Mouse (Mus musculus) limb, embryonic 15.5 days (tissue): ENCODE data around the gene Arg2. TPM values are rescaled to one million over a fixed set of nuclear protein-coding genes. Genes with fewer than 3 reads are reported as not detected.

Source experiments
- ATAC-seq: fragments of 200-750 bp; cut with Nextera tagmentation; 2 replicates; pipeline ENCODE4 v1.8.0; 2017; ENCODE audit warnings: low read depth, moderate TSS enrichment; ENCODE audit not compliant: insufficient number of reproducible peaks, low FRiP score, low TSS enrichment
- H3K27ac ChIP-seq: fragments of 300-500 bp; sonication (generic); 2 replicates; pipeline ENCODE4 v1.5.1; 2015; ENCODE audit warnings: moderate library complexity, mild to moderate bottlenecking, inconsistent platforms
- H3K27me3 ChIP-seq: fragments of 300-500 bp; sonication (generic); 2 replicates; pipeline ENCODE4 v1.6.1; 2015; ENCODE audit warnings: inconsistent platforms
- H3K36me3 ChIP-seq: fragments of 300-500 bp; sonication (generic); 2 replicates; pipeline ENCODE4 v1.6.1; 2015; ENCODE audit warnings: inconsistent platforms
- H3K4me1 ChIP-seq: fragments of 300-500 bp; sonication (generic); 2 replicates; pipeline ENCODE4 v1.6.1; 2015; ENCODE audit warnings: inconsistent platforms
- H3K4me2 ChIP-seq: fragments of 300-500 bp; sonication (generic); 2 replicates; pipeline ENCODE4 v1.6.1; 2015; ENCODE audit warnings: mild to moderate bottlenecking, inconsistent platforms
- H3K4me3 ChIP-seq: fragments of 300-500 bp; sonication (generic); 2 replicates; pipeline ENCODE4 v1.5.1; 2015; ENCODE audit warnings: mild to moderate bottlenecking, inconsistent platforms
- H3K9ac ChIP-seq: fragments of 300-500 bp; sonication (generic); 2 replicates; pipeline ENCODE4 v1.6.1; 2015; ENCODE audit warnings: inconsistent platforms
- H3K9me3 ChIP-seq: fragments of 300-500 bp; sonication (generic); 2 replicates; pipeline ENCODE4 v1.6.1; 2016; ENCODE audit warnings: inconsistent platforms
- WGBS: fragments of 180-500 bp; shearing (Covaris S2); methylation state at CpG from one replicate; pipeline ENCODE4 v1.1.7; 2015; 5-methylcytosine and 5-hydroxymethylcytosine counted together
- polyA plus RNA-seq: library from polyadenylated mRNA; unstranded; fragments of >200 nt; fragmentation: Nextera tagmentation; extraction: Ambion mirVana; gene quantifications from 2 replicates; pipeline ENCODE4 v1.2.1, GENCODE M21; 2015

The Arg2 gene
- polyA plus RNA-seq, 1 experiment from 2014 or later = 0.70 TPM

GRCm38 (mm10) chr12:79134676-79135075 lies 4.1 kb downstream of the Arg2 start:
- Histone ChIP-seq H3K27me3 (peaks cover 39% of the 10 kb centered on the region), H3K4me2 (no peak overlapping the region), H3K4me1 (peaks cover 16% of the 10 kb centered on the region), H3K9me3 (no peaks in the 10 kb centered on the region), H3K9ac (no peak overlapping the region), H3K36me3 (no peaks in the 10 kb centered on the region), H3K4me3 (no peak overlapping the region), H3K27ac (no peak overlapping the region)
- ATAC-seq = no peak
- WGBS = 45% methylated on average over 8 of the region's 8 CpGs

GRCm38 (mm10) chr12:79135105-79135504 lies 4.5 kb downstream of the Arg2 start:
- Histone ChIP-seq H3K4me2 (no peak overlapping the region), H3K36me3 (no peaks in the 10 kb centered on the region), H3K27ac (no peak overlapping the region), H3K4me1 (peaks cover 16% of the 10 kb centered on the region), H3K27me3 (peaks cover 36% of the 10 kb centered on the region), H3K9me3 (no peaks in the 10 kb centered on the region), H3K4me3 (no peak overlapping the region), H3K9ac (no peak overlapping the region)
- WGBS = 28% methylated on average over 4 of the region's 4 CpGs
- no peak for ATAC-seq

- Histone ChIP-seq H3K9me3 (no peaks in the 10 kb centered on the region), H3K4me1 (no peaks in the 10 kb centered on the region), H3K27me3 (peaks cover 17% of the 10 kb centered on the region), H3K36me3 (no peaks in the 10 kb centered on the region), H3K4me3 (no peak overlapping the region), H3K4me2 (no peak overlapping the region), H3K9ac (no peak overlapping the region), H3K27ac (no peak overlapping the region)
- no peak for ATAC-seq
- WGBS = 78% methylated on average over 7 of the region's 7 CpGs
These were observed 6.4 kb downstream of the Arg2 start for GRCm38 (mm10) chr12:79136949-79137348.

- Histone ChIP-seq H3K4me1 (no peaks in the 10 kb centered on the region), H3K27me3 (no peaks in the 10 kb centered on the region), H3K4me3 (no peak overlapping the region), H3K27ac (no peak overlapping the region), H3K36me3 (no peaks in the 10 kb centered on the region), H3K9ac (no peak overlapping the region), H3K4me2 (no peak overlapping the region), H3K9me3 (no peaks in the 10 kb centered on the region)
- no peak for ATAC-seq
These were observed 8.4 kb downstream of the Arg2 start for GRCm38 (mm10) chr12:79138999-79139398.

- 43% methylated on average over 1 of the region's 1 CpGs for WGBS
- no peak overlapping the region for H3K9ac ChIP-seq
- H3K4me1 ChIP-seq = no peaks in the 10 kb centered on the region
- H3K27me3 ChIP-seq = no peaks in the 10 kb centered on the region
- no peak overlapping the region for H3K27ac ChIP-seq
- no peak overlapping the region for H3K4me2 ChIP-seq
- no peaks in the 10 kb centered on the region for H3K9me3 ChIP-seq
- no peaks in the 10 kb centered on the region for H3K36me3 ChIP-seq
- ATAC-seq = no peak
- H3K4me3 ChIP-seq = no peak overlapping the region
These were observed 8.8 kb downstream of the Arg2 start for GRCm38 (mm10) chr12:79139417-79139816.

GRCm38 (mm10) chr12:79140811-79141210 lies 10.2 kb downstream of the Arg2 start:
- no peak for ATAC-seq
- Histone ChIP-seq H3K27ac (no peak overlapping the region), H3K9me3 (no peaks in the 10 kb centered on the region), H3K4me3 (no peak overlapping the region), H3K36me3 (no peaks in the 10 kb centered on the region), H3K9ac (no peak overlapping the region), H3K4me2 (no peak overlapping the region), H3K4me1 (no peaks in the 10 kb centered on the region), H3K27me3 (no peaks in the 10 kb centered on the region)
- 84% methylated on average over 2 of the region's 2 CpGs for WGBS

- Histone ChIP-seq H3K36me3 (no peaks in the 10 kb centered on the region), H3K4me3 (no peak overlapping the region), H3K27ac (no peak overlapping the region), H3K4me1 (no peaks in the 10 kb centered on the region), H3K4me2 (no peak overlapping the region), H3K9ac (no peak overlapping the region), H3K9me3 (no peaks in the 10 kb centered on the region), H3K27me3 (no peaks in the 10 kb centered on the region)
- ATAC-seq = no peak
These were observed 10.8 kb downstream of the Arg2 start for GRCm38 (mm10) chr12:79141384-79141783.

GRCm38 (mm10) chr12:79149653-79150052 lies 19.1 kb downstream of the Arg2 start:
- Histone ChIP-seq H3K4me3 (no peak overlapping the region), H3K9ac (no peak overlapping the region), H3K4me2 (no peak overlapping the region), H3K27me3 (no peaks in the 10 kb centered on the region), H3K9me3 (no peaks in the 10 kb centered on the region), H3K36me3 (peaks cover 6% of the 10 kb centered on the region; the same call in 1 of the 2 replicates), H3K27ac (no peak overlapping the region), H3K4me1 (no peaks in the 10 kb centered on the region)
- no peak for ATAC-seq
- WGBS = 90% methylated on average over 6 of the region's 6 CpGs

- H3K27ac ChIP-seq = no peak overlapping the region
- WGBS = 86% methylated on average over 3 of the region's 3 CpGs
- no peak overlapping the region for H3K4me2 ChIP-seq
- H3K4me1 ChIP-seq = no peaks in the 10 kb centered on the region
- no peak overlapping the region for H3K9ac ChIP-seq
- no peak for ATAC-seq
- H3K9me3 ChIP-seq = no peaks in the 10 kb centered on the region
- H3K4me3 ChIP-seq = no peak overlapping the region
- H3K36me3 ChIP-seq = peaks cover 74% of the 10 kb centered on the region
- H3K27me3 ChIP-seq = no peaks in the 10 kb centered on the region
These were observed 32.3 kb downstream of the Arg2 start for GRCm38 (mm10) chr12:79162876-79163275.

- no peak for ATAC-seq
- Histone ChIP-seq H3K27me3 (no peaks in the 10 kb centered on the region), H3K4me3 (no peak overlapping the region), H3K27ac (no peak overlapping the region), H3K9me3 (no peaks in the 10 kb centered on the region), H3K36me3 (peaks cover 24% of the 10 kb centered on the region), H3K4me2 (no peak overlapping the region), H3K9ac (no peak overlapping the region), H3K4me1 (peaks cover 9% of the 10 kb centered on the region)
These were observed 38.6 kb downstream of the Arg2 start for GRCm38 (mm10) chr12:79169173-79169572.

GRCm38 (mm10) chr12:79170421-79170820 lies 39.8 kb downstream of the Arg2 start:
- Histone ChIP-seq H3K4me1 (peaks cover 9% of the 10 kb centered on the region), H3K9ac (no peak overlapping the region), H3K27me3 (no peaks in the 10 kb centered on the region), H3K4me2 (no peak overlapping the region), H3K4me3 (no peak overlapping the region), H3K9me3 (no peaks in the 10 kb centered on the region), H3K27ac (no peak overlapping the region), H3K36me3 (peaks cover 22% of the 10 kb centered on the region)
- ATAC-seq = no peak
- 68% methylated on average over 3 of the region's 3 CpGs for WGBS

GRCm38 (mm10) chr12:79171269-79171995 lies 40.9 kb downstream of the Arg2 start:
- no peak for ATAC-seq
- H3K4me2 ChIP-seq = peak overlapping the region; percentile 61
- peaks cover 9% of the 10 kb centered on the region for H3K4me1 ChIP-seq
- no peaks in the 10 kb centered on the region for H3K9me3 ChIP-seq
- H3K9ac ChIP-seq = peak overlapping the region; percentile 89
- H3K27ac ChIP-seq = 0 out of 2 replicates have a peak overlapping the region, but pooled peaks have one; percentile 94
- peaks cover 22% of the 10 kb centered on the region for H3K36me3 ChIP-seq
- H3K4me3 ChIP-seq = peak overlapping the region; percentile 100
- no peaks in the 10 kb centered on the region for H3K27me3 ChIP-seq
- WGBS = 28% methylated on average over 12 of the region's 12 CpGs
